Mouse (Mus musculus) lung, postnatal 0 days (tissue): ENCODE measurements around the gene Gm28047. TPM values are rescaled to one million over a fixed set of nuclear protein-coding genes. Genes with fewer than 3 reads are reported as not detected.

ENCODE experiments used
- ATAC-seq: fragments of 200-750 bp; cut with Nextera tagmentation; 2 replicates; pipeline ENCODE4 v1.8.0; 2017; ENCODE audit warnings: moderate library complexity
- DNase-seq: peaks from one replicate; pipeline ENCODE4 v3.0.0-alpha.2; 2016; ENCODE audit warnings: low spot score
- H3K27ac ChIP-seq: fragments of 300-500 bp; sonication (generic); 2 replicates; pipeline ENCODE4 v1.5.1; 2014; ENCODE audit warnings: antibody characterized with exemption, mild to moderate bottlenecking, low read length, mixed read lengths
- H3K27me3 ChIP-seq: fragments of 300-500 bp; sonication (generic); replicated peaks from 2 replicates; pipeline ENCODE4 v1.6.1; 2014; ENCODE audit warnings: low read length, mixed read lengths; ENCODE audit not compliant: insufficient read depth
- H3K36me3 ChIP-seq: fragments of 300-500 bp; sonication (generic); 2 replicates; pipeline ENCODE4 v1.6.1; 2014; ENCODE audit warnings: low read length, mixed read lengths; ENCODE audit not compliant: insufficient read depth
- H3K4me1 ChIP-seq: fragments of 300-500 bp; sonication (generic); 2 replicates; pipeline ENCODE4 v1.6.1; 2014; ENCODE audit warnings: antibody characterized with exemption, low read depth, low read length, mixed read lengths; ENCODE audit not compliant: insufficient read depth
- H3K4me2 ChIP-seq: fragments of 300-500 bp; sonication (generic); replicated peaks from 2 replicates; pipeline ENCODE4 v1.6.1; 2014; ENCODE audit warnings: low read depth, mild to moderate bottlenecking, low read length, moderate library complexity, mixed read lengths
- H3K4me3 ChIP-seq: fragments of 300-500 bp; sonication (generic); 2 replicates; pipeline ENCODE4 v1.5.1; 2014; ENCODE audit warnings: low read depth, low read length
- H3K9ac ChIP-seq: fragments of 300-500 bp; sonication (generic); replicated peaks from 2 replicates; pipeline ENCODE4 v1.6.1; 2014; ENCODE audit warnings: low read depth, mild to moderate bottlenecking
- H3K9me3 ChIP-seq: fragments of 300-500 bp; sonication (generic); 2 replicates; pipeline ENCODE4 v1.6.1; 2016; ENCODE audit warnings: low read length, mixed read lengths
- CTCF ChIP-seq: IDR thresholded peaks from 2 replicates; pipeline ENCODE4 v1.5.1; 2016; ENCODE audit warnings: antibody characterized with exemption, mild to moderate bottlenecking
- EP300 ChIP-seq: IDR thresholded peaks from 2 replicates; pipeline ENCODE4 v1.6.1; 2016; ENCODE audit warnings: antibody characterized with exemption, mild to moderate bottlenecking, control low read depth
- WGBS: fragments of 180-500 bp; shearing (Covaris S2); extraction: QIAGEN DNeasy Blood & Tissue Kit; methylation state at CpG from one replicate; pipeline ENCODE4 v1.1.7; 2014; 5-methylcytosine and 5-hydroxymethylcytosine counted together
- polyA plus RNA-seq: library from polyadenylated mRNA; unstranded; fragments of >200 nt; fragmentation: Nextera tagmentation; extraction: Ambion mirVana; gene quantifications from 2 replicates; pipeline ENCODE4 v1.2.1, GENCODE M21; 2015

Gm28047 gene
- polyA plus RNA-seq, 1 experiment from 2014 or later: not detected

DNA sequence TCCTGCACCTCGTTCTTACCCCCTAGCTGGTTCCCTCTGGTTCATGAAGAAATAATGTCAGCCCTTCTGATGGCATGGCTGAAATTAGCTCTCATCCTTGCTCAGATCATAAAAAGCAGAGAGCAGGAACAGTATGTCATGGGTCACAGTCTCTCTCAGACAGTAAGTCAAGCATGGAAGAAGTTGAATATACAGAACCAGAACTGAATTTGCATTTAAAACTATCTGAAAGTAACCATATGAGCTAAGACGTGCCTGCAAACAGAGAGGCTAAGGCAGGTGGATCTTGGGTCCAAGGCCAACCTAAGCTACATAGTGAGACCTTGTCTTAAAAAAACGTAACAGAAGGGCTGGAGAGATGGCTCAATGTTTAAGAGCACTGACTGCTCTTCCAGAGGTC lies 111.9 kb downstream of the Gm28047 start:
- Histone ChIP-seq H3K9me3 (no peaks in the 10 kb centered on the region), H3K4me2 (no peak overlapping the region), H3K4me1 (no peaks in the 10 kb centered on the region; the same call in 1 of the 2 replicates), H3K9ac (no peak overlapping the region), H3K4me3 (no peak overlapping the region), H3K36me3 (no peaks in the 10 kb centered on the region), H3K27me3 (no peaks in the 10 kb centered on the region), H3K27ac (no peak overlapping the region)
- no peak for DNase-seq
- ATAC-seq: no peak
- 79% methylated on average over 3 of the region's 3 CpGs for WGBS
- TF ChIP-seq EP300: no peak
- no peak for TF ChIP-seq CTCF

DNA sequence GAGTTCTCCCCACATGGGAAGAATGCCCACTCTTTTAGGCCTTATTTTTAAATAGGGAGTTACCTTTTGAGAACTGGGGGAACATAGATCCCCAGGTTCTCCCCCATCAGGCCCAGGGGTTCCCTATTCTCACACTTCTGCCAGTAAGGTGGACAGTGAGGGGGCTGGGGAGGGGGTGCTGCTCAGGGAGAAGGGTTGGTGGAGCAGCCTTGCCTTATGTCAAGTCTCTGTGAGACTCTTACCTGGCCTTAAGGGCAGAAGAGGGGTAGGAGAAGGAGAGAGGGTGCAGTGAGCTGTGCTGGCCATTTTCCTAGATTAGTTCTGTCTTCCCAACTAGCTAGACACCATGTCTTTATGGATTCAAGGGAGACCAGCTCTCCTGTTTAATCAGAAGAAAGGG lies 112.4 kb downstream of the Gm28047 start:
- H3K27ac ChIP-seq: no peak overlapping the region
- no peaks in the 10 kb centered on the region for H3K9me3 ChIP-seq
- H3K4me1 ChIP-seq: no peaks in the 10 kb centered on the region; the same call in 1 of the 2 replicates
- DNase-seq: no peak
- no peak overlapping the region for H3K4me2 ChIP-seq
- TF ChIP-seq EP300: no peak
- no peak for TF ChIP-seq CTCF
- H3K27me3 ChIP-seq: no peaks in the 10 kb centered on the region
- H3K9ac ChIP-seq: no peak overlapping the region
- ATAC-seq: no peak
- H3K36me3 ChIP-seq: no peaks in the 10 kb centered on the region
- H3K4me3 ChIP-seq: no peak overlapping the region

DNA sequence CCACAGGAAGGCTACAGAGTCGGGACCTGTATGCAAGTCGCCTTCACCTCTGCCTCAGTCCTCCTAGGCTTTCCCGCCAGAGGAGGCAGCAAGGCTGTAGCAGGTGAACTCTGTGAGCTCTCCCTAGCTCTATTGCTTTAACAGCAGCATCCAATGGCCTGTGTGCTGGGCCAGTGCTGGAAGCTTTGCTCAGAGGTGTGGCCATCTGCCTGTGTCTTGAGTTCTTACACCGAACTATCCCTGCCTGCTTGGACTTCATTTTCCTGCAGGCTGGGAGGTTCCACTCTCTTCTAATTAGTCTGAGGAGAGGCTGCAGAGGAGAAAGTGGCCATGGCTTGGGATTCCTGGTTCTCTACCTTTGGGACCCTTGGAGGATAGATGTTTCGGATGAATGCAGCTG lies 112.9 kb downstream of the Gm28047 start:
- no peak overlapping the region for H3K9ac ChIP-seq
- H3K27me3 ChIP-seq: no peaks in the 10 kb centered on the region
- ATAC-seq (no peak), DNase-seq (no peak)
- no peaks in the 10 kb centered on the region for H3K36me3 ChIP-seq
- no peak overlapping the region for H3K4me2 ChIP-seq
- 49% methylated on average over 5 of the region's 5 CpGs for WGBS
- H3K4me1 ChIP-seq: no peaks in the 10 kb centered on the region; the same call in 1 of the 2 replicates
- TF ChIP-seq EP300 (no peak), CTCF (no peak)
- no peak overlapping the region for H3K27ac ChIP-seq
- no peaks in the 10 kb centered on the region for H3K9me3 ChIP-seq
- H3K4me3 ChIP-seq: no peak overlapping the region

DNA sequence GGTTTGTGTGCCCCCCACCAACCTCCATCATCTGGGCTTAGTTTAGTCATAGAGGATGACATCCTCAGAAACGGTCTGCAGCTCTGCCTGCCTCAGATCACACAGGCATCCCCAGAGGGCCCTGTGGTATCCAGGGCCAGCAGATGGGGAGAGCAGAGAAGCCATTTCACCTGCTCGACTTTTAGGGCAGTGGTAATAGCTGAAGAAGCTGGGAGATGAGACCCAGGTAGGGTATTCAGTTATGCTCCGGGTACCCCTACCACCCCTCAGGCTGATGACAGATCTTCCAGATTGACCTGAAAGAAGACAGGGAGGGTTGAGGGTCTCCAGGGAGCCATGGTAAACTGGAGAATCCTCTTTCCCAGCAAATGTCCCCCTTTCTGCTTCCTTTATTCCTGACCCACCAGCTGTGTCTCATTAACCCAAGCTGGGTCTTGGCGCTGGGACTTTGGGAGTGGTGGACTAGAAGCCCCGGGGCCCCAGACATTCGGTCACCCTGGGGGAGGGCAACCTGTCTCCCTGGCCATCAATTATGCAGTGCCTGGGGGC lies 113.5 kb downstream of the Gm28047 start:
- H3K4me1 ChIP-seq: no peaks in the 10 kb centered on the region; the same call in 1 of the 2 replicates
- TF ChIP-seq EP300: no peak
- no peak for TF ChIP-seq CTCF
- H3K4me3 ChIP-seq: no peak overlapping the region
- ATAC-seq (no peak), DNase-seq (no peak)
- no peak overlapping the region for H3K27ac ChIP-seq
- H3K9ac ChIP-seq: no peak overlapping the region
- no peaks in the 10 kb centered on the region for H3K36me3 ChIP-seq
- peak overlapping the region; percentile 99 for H3K4me2 ChIP-seq
- H3K9me3 ChIP-seq: no peaks in the 10 kb centered on the region
- no peaks in the 10 kb centered on the region for H3K27me3 ChIP-seq
- 17% methylated on average over 6 of the region's 6 CpGs for WGBS

DNA sequence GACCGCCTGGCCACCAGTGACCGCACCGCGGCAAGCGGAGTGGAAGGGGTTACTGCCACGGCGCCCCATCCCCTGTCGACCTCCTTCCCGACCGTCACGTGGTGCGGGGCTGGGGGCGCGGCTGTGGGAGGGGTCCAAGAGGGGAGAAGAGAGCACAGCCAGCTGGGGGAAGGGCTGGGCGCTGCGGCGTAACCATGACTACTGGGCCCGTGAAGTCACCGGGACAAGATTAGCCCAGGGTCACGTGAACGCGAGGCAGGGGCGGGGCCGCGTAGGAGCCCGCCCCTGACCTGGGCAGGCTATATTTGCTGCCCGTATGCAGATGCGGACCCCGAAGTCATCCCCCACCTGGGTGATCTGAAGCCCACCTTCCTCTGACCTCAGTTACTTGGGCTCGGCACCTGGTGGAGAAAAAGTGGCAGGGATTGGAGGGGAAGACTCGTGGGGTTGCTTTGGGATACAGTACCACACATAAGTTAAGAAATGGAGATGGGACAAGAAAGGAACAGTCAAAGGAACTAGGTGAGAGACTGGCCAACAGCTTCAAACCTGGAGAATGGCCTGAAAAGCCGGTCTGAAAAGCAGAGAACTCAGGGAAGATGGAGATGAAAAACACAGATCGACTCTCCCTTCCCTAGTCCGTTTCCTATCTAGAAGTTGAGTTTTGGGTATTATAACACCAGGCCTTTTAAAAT lies 114.1 kb downstream of the Gm28047 start:
- Histone ChIP-seq H3K9ac (peak overlapping the region; percentile 50), H3K27me3 (no peaks in the 10 kb centered on the region), H3K36me3 (no peaks in the 10 kb centered on the region), H3K27ac (peak overlapping the region; percentile 57), H3K4me3 (peak overlapping the region; percentile 60), H3K4me2 (peak overlapping the region; percentile 99), H3K9me3 (no peaks in the 10 kb centered on the region), H3K4me1 (no peaks in the 10 kb centered on the region; the same call in 1 of the 2 replicates)
- DNase-seq (peak; percentile 93), ATAC-seq (peak; percentile 97)
- TF ChIP-seq EP300 (no peak), CTCF (peak; percentile 2; the same call in 1 of the 2 replicates)
- WGBS: 3% methylated on average over 29 of the region's 34 CpGs

DNA sequence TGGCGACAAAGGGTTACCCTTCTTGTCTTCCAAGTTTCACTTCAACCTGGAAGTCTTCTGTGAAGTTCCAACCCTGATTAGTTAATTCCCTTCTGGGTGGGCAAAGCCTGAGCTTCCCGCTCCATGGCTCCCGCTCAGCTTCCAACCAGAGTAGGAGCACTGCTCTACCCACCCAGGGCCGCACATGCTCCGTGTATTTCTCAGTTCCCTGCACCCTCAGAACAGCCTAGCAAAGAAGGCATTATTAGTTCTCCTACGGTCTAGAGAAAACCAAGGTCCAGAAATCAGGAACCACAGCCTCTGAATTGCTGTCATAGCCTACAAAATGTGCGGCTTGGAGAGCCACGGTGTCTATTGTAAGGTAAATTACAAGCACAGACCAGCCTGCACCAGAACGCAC lies 114.8 kb downstream of the Gm28047 start:
- H3K4me1 ChIP-seq: no peaks in the 10 kb centered on the region; the same call in 1 of the 2 replicates
- 8% methylated on average over 9 of the region's 9 CpGs for WGBS
- ATAC-seq: peak; percentile 27
- no peaks in the 10 kb centered on the region for H3K36me3 ChIP-seq
- no peak for TF ChIP-seq CTCF
- no peak for TF ChIP-seq EP300
- peak overlapping the region; percentile 99 for H3K4me2 ChIP-seq
- H3K27ac ChIP-seq: peak overlapping the region; percentile 57
- peak overlapping the region; percentile 60 for H3K4me3 ChIP-seq
- no peaks in the 10 kb centered on the region for H3K27me3 ChIP-seq
- H3K9ac ChIP-seq: peak overlapping the region; percentile 50
- no peak for DNase-seq
- no peaks in the 10 kb centered on the region for H3K9me3 ChIP-seq
